Mouse (Mus musculus) heart, postnatal 0 days (tissue): ENCODE measurements around the gene Amer2.

ENCODE experiments used
- CTCF ChIP-seq: IDR thresholded peaks from 2 replicates; pipeline ENCODE4 v1.5.1; 2016; ENCODE audit warnings: antibody characterized with exemption, control low read depth, low read depth
- EP300 ChIP-seq: IDR thresholded peaks from 2 replicates; pipeline ENCODE4 v1.6.1; 2016; ENCODE audit warnings: antibody characterized with exemption, low read depth

GRCm38 (mm10) chr14:60406543-60406942 lies 33.5 kb downstream of the Amer2 start:
- TF ChIP-seq CTCF = no peak
- no peak for TF ChIP-seq EP300
